Mouse (Mus musculus) spleen, adult 18-20 months (tissue): ENCODE measurements around the gene Slc25a10.

ENCODE experiments used
- DNase-seq, 2 experiments: peaks; one replicate each; pipeline ENCODE4 v3.0.0; 2022; ENCODE audit warnings: mixed read lengths in 2 of 2

Gene Slc25a10

DNA sequence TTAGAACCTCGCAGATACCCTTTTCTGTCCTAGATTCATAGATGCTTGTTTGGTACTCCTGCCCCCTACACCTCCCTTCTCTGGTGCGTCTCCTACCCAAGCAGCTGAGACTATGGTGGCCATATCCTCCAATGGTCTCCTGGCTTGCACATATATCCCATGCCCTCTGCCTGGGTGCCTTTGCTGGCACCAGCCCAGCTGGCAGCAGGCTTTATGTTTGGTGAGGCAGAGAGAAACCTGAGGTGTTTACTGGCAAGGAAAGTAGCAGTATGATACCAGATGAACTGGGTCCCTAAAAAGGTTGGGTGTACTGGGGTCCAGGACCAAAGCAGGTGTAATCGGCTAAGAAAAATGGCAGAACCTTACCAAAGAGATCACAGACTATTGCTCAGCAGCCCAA is 54.3 kb downstream of the Slc25a10 start:
- no peak for DNase-seq

DNA sequence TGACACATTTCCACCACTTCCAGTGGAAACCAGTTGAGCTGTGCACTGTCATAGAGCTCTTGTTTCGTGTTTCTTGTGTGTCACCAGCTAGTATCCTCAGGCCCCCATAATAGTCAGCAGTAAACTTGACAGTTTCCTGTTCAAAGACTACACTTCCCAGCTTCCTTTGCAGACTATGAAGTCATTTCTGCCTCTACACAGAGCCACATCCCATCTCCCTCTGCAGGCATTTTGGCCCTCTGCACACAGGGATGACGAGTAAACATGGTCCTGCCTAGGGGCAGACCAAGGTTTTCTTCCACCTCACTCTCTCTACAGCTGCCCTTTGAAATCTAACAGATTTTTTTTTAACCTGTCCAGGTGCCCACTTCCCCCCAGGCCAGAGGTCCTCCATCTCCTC is 55.8 kb downstream of the Slc25a10 start:
- DNase-seq = no peak

DNA sequence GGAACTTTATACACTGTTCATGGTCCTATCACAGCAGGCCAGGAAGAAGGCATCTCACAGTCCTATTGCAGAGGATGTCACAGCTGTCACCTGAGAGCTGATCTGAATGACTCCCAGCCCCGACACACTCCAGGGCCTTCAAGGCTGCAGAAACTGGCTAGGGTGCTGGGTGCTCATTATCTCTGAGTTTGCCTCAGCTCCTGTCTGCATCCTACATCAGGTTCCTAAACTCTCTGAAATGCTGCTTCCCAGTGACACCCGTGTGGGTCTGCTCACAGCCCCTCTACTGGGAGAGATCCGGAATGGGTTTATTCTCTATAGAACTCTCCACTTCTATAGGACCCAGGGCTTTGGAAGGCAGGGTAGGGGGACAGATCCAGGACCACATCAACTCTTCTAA is 56.6 kb downstream of the Slc25a10 start:
- no peak for DNase-seq

DNA sequence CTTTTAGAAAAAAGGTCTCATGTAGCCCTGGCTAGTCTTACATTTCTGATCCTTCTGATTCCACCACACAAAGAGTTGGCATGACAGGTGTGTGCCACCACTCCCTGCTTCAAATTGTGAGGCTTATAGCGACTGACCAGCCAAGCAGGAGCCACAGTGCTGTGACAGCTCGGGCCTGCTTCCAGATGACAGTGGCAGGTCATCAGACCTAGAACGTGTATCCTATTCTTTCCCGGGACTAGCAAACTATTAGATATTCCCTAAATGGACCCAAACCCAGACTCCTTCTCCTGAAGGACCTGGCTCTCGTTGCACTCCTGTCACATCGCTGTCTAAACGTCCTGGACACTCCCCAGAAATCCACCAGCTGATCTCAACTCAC is 57.1 kb downstream of the Slc25a10 start:
- DNase-seq = no peak
